Mouse (Mus musculus) urinary bladder, adult 2 months (tissue): ENCODE data around the gene Taf4. TPM values are rescaled to one million over a fixed set of nuclear protein-coding genes. Genes with fewer than 3 reads are reported as not detected.

Experiments used
- DNase-seq: peaks from one replicate; pipeline ENCODE4 v3.0.0; 2022; ENCODE audit warnings: low spot score
- polyA plus RNA-seq: library from polyadenylated mRNA; depleted of rRNA; stranded (reverse); fragments of >200 nt; gene quantifications from 2 replicates; pipeline ENCODE4 v1.2.3, GENCODE M21; 2012

Gene Taf4
- polyA plus RNA-seq, 1 experiment = 11.1 TPM

DNA sequence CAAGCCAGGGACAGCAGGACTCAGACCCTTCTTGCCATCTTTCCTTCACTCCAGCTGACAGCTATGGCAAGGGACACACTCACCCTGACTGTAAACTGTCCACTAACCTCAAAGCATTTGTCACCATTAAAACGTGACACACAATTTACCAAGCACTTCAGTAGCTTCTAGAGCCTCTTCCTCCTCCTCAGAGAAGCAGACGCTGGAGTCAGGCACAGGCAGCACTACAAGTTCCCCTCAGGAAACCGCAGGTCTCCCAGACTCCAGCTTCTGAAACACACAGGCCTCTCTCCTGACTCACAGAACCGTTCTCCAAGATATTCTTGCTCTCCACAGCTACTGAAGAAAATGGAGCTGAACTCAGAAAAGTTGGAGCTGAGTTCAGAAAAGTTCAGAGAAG, 39.4 kb downstream of the Taf4 start:
- DNase-seq = no peak

DNA sequence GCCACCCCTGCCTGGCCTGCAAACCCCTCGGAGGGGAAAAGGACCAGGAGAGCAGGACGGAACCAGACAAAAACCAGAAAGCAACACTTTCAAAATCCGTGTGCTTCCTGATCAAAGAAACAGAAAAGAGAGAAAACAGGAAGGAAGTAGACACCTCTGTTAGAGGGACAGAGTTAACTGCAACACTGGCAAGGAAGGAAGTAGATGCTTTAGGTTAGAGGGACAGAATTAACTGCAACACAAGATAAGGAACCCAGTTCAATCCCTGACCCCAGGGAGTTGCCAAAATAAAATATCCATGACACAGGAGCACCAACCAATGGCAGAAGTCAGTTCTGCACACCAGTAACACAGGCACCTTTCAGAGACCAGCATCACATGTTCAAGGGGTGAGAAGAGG, 42.3 kb downstream of the Taf4 start:
- no peak for DNase-seq

DNA sequence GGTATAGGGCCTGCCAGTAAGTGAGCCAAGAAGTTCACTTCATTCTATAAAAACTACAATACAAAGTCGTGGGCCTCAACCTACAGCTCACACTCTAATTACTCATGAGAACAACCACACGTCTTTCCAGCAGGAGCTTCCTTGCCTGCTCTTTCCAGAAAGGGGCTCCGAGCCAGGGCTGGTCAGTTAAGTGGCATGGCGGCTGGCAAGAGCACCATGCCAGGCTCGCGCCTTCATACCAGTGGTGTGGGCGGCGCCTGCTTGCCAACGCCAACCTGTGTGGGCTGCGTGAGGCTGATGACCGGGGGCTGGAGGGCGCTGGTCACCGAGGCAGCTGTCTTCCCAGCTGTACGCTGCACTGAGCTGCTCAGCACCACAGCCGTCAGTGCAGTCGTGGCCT, 44.7 kb downstream of the Taf4 start:
- no peak for DNase-seq

DNA sequence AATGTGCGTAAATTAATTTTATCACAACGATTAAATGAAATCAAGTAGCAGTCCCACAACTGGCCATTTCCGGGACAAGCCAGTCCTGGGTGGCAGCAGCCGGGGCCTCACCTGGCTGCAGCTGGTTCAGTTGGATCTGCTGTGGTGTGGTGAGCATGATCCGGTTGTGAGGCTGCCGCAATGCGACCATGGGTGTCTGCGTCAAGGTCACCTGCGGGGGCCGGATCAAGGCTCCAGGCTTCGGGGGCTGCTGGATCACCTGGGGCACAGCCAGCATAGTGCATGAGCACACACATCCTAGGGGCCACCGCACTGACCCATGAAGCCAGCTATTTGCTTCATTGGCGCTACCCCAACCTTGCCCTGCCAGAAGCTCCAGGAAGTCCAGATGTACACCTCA, 47.3 kb downstream of the Taf4 start:
- no peak for DNase-seq

DNA sequence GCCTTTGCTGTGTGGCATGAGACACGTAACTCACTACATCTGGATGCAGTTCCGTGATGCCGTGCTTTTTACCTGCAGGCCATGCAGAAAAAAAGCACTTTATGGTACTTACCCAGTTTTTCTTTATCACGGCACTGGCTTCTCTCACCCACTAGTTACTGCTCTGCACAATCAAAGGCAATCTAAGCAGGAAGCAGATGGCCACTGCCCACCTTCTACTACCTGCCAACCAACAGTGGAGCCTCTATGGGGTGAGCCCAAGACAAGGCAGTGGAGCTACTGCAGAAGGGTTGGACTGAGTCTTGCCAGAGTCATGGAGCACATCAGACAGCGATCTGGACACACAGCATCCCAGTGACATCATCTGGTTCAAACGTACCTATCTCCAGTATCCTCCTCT, 52.4 kb downstream of the Taf4 start:
- no peak for DNase-seq

DNA sequence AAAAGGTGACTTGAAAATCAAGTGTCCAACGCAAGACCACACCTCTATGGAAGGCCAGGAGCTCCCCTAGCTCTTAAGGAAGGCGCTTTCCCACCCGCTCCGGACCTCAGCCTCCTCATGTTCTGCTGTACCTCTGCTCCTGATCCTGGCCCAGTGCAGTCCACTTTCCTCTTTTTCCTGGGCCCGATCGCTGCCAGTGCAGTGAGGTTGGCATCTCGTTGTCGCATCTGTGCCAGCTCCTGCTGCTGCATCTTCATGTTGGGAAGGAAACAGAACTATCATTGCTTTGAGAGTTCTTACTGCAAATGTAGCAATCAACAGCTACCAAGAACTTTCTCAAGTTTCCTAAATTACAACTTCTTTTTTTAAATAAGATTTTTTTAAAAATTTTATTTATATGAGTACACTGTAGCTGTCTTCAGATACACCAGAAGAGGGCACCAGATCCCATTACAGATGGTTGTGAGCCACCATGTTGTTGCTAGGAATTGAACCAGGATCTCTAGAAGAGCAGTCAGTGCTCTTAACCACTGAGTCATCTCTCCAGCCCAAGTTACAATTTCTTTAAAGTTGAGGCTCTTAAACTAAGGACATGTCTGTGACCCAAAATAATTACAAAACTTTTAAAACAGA, 55.3 kb downstream of the Taf4 start:
- DNase-seq = no peak

DNA sequence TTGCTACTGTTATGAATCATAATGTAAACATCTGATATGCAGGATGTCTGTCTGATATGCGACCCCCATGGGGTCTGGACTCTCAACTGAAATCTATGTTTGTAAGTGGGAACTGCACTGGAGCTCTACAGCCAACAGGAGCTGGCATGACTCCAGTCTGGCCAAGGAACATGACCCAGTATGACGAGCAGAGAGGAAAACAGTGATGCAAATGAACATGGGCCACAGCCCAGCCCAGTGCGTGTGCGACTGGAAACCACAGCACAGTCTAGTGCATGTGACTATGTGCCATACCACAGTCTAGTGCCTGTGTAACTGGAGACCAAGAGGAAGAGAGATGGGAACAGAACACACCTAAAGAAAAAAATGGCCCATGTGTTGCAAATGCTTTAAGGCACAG, 56.4 kb downstream of the Taf4 start:
- DNase-seq = no peak

DNA sequence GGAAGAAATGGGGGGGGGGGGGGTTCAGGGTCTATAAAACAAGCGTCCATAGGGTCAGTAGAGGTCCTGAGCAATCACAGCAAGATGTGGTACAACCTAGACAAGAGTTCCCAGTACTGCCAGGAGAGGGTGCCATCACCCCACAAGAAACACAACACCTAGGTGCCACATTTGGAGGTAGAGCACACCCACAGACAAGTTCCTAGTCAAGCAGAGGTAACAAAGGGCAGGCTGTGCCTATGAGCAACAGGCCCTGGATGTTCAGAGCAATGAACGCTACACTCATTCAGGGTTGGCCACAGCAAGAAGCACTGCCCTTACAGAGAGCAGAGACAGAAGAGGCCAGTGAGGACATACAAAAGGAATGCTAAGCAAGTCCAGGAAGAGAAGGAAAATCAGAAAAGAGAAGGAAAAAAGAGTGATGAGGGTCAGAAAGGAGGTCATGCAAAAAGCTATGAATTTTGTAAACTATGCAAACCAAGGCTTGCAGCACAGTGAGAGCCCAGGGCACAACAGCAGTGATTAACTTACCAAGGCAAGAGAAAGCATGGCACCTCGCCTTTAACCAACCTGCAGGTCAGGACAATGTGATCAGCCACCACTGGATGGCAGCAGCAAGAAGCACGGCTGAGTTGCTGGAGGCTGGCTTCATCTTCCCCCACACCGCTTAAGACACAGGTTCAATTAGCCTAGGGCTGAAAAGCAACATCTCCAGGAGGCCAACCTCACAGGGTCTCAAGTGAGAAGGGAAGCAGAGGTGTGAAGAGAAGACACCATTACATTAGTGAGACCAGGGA, 59.4 kb downstream of the Taf4 start:
- peak; percentile 50 for DNase-seq

DNA sequence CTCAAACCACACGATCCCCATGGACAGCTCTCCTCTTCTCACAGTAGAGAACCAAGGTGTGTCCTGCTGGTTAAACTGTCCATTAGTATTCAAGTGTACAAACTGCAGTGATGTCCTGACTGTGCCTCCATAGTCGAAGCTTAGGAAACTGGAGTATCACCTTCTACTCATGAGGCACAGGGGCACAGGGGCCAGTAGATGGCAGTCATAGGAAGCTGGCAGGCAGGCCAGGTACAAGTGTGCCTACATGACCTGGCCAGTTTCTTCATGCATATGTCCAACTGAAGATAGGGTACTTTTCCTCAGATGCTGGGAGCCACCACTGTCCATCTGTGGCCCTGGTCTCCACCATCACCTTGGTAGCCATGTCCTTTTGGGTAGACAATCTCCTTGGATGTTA, 62.2 kb downstream of the Taf4 start:
- no peak for DNase-seq

DNA sequence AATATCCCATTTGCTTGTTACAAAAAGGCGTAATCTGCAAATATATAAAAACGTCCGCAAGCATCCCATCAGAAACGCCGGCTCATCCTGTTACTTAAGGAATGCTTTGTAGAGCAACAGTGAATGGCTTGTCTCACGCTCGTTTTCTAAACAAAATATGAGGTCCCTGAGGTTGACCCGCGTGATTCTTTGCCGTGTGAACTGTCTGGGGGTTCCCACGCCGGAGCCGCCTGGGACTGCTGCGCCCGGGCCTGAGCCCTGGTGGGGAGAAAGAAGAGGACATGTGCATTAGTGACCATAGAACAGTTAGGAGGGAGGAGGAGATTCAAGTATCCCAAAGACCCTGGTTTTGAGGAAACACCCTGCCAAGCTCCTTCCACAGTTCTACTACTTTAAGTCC, 63.1 kb downstream of the Taf4 start:
- no peak for DNase-seq

DNA sequence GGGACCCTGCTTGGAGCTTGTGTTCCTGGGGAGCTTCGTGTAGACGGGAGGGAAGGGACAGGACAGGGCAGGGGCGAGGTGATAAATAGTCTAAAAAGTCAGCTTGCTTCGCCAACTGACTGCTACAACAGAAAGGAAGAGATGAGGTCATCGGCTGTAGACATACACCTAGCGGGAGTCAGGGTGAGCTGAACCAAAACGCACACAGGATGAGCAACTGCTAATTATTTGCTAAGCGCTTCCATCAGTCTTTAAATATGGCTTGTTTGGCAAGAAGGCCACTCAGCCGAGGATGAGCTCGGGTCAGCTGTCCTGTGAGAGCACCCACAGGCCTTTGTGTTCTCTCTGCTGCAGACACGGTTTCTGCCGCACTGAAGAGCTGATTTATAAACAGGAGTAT, 63.5 kb downstream of the Taf4 start:
- no peak for DNase-seq

DNA sequence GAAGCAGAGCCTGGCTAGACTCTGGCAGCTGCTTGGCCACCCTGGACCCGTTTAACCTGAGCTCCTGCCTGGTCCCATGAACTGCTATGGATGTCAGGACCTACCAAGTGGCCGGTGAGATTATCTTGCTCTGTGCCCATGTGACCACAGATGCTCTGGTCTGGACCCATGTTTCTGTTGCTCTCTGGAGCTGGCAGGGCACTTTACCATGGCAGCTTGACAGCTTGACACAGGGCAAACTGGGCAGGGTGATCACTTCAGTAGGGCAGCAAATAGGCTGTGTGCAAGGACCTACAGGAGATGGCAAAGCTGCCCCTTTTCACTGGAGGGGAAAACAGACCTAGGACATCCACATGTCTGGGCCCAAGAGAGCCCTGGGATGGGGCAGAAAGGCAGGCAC, 79.5 kb downstream of the Taf4 start:
- DNase-seq = no peak

DNA sequence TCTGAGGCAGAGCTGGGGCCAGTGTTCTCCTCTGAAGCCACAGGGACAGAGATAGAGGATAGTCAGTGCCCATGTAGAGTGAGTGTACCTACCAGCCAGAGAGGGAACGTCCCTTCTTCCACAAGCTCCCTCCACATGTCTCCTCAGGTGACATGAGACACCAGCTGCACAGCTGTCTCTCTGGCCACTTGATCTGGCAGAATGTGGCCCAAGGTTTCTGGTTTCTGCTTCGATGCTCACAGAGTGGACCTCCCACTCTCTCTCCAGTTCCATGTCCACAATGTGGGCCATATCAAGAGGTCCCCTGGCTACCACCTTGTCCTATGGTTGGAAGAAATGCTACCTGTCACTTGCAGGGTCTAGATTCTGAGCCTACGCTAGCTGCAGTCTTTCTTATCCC, 85.4 kb downstream of the Taf4 start:
- no peak for DNase-seq

DNA sequence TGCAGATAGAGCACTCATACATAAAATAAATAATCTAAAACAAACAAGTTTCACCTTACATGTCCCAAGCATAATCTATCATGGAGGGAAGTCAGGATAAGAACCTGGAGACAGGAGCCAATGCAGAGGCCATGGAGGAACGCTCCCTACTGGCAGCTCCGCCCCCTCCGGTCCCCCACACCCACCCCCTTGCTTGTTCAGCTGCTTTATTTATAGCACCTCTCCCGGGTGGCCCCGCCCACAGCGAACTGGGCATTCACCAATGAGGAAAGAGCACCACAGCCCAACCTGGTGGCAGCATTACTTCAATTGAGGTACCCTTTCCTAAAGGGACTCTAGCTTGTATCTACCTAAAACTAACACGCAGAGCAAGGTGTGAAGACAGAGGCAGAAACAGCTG, 91.9 kb downstream of the Taf4 start:
- DNase-seq = no peak

DNA sequence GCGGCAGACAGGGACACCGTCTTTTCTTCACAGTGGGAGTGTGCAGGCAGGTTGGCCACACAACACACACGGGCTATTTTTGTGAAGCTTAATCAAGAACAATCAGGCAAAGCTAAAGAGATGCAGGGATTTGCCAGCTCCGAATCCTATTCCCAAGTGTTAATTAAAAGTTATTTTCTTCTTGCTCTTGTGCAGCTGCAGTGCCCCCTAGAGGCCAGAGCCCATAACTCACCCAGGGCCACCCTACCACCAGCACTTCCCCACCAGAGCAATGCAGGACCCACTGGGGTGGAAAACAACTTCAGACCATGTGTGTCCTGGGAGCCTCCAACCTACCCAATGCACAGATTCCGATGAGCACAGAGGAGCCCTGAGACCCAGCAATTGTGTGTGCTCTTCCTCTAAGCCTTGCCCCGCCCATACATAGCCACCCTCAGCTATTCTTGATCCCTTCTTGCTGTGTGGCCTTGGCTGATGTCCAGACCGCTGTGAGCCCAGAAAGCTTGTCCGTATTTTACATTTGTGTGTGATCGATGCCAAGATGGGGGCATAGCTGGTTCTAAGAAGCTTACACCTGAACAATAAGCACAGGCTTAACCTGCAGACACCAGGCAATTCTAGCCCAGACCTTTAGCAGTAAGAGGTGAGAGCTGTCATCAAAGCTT, 98.8 kb downstream of the Taf4 start:
- DNase-seq = no peak

DNA sequence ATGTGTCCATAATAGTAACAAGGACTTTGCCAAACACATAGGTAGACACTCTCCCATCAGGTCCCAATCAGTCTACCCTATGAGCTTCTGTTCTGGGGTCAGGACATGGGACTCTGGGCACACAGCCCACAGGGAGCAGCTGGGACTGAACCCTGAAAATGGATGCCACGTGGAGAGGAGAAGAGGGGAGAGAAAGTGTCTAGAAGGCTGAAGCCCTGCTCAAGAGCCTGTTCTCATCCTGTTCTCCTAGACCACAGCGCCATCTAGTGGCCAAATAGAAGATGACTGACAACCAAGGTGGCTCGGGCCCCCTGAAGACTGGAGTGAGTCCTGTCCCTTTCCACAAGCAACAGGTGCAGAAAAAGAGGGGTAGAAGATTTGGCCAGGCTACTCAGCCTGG, 101.3 kb downstream of the Taf4 start:
- peak; percentile 32 for DNase-seq

DNA sequence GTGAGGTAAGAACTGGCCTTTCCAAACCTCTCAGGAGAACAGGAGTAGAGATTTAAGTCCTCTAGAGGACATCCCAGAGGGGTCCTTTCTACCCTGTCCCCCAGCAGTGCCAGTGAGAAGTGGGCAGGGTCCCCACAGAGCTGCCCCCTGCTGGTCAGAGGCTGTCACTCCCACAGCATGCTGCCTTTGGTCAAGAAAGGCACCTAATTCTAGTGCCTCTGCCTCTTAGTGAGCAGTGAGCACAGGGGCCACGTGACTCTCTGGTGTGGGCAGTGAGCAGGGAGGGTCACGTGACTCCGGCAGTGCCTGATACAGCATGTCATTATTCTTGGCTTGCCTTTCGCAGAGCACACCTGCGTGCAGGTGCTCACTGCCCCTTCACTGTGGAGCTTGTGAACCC, 103.1 kb downstream of the Taf4 start:
- DNase-seq = no peak

DNA sequence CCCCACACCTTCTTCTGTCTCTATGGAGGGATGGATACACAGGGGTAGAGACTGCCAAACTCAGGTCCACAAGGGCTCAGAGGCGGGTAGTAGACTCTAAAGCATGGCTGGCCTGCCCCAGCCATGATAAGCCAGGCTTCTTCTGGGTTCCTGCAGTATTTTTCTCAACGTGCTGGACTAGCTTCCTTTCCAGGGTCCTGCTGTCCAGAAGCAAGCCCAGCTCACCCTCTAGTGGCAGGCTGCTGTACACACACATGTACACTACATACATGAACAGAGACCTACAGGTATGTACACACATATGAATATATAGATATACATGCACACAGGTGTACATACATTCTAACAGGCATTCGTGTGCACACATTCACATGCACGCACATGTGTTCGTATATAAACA, 103.7 kb downstream of the Taf4 start:
- no peak for DNase-seq

DNA sequence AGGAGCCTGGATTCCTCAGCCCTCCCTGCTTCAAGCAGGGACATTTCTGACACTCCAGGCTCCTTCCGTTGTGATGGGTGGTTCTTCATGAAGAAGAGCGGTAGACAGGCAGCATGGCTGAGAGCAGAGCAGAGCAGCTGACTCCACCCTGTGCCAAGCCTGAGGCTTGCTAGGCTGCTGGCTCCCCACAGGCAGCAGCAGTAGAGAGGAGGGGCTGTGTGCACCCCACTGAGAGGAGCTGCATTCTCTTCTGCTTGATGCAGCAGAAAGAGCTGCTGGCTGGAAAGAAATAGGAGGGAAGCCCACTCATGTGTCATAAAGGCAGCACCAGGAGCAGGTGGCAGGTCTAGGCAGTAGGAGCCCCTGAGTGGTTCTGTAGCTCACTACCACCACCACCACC, 106.6 kb downstream of the Taf4 start:
- no peak for DNase-seq

DNA sequence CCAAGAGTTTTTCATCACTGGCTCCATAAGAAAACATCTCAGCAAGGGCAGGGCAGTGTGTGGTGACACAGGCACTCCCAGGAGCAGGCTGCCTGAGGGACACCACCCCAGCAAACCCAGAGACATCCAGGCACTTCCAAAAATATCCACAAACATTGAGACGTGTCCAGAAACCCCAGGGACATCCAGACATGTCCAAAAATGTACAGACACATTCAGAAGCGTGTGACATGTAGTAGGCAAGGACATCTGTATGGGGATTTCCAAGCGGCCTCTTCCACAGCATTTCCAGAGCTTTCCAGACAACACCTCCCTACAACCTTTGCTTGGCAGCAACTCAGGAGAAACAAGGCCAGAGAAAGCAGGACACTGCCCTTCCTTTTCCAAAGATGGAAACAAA, 108.8 kb downstream of the Taf4 start:
- no peak for DNase-seq

DNA sequence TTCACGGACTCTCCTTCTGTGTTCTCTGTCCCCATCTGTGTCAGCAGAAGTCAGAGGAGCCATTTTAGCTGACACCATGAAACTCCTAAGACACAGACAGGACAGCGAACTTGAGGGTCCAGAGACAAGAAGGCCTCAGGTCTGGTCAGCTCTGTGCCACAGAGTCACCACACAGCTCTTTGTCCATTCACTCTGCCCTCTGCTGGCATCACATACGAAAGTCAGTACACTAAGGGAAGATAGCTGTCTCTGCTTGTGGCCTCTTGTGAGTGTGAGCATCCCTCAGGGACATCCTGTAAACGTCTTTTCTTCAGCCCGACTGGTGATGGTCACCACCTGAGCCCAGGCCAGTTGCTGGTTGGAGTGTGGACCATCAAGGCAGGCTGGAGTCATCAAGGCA, 111.3 kb downstream of the Taf4 start:
- no peak for DNase-seq

DNA sequence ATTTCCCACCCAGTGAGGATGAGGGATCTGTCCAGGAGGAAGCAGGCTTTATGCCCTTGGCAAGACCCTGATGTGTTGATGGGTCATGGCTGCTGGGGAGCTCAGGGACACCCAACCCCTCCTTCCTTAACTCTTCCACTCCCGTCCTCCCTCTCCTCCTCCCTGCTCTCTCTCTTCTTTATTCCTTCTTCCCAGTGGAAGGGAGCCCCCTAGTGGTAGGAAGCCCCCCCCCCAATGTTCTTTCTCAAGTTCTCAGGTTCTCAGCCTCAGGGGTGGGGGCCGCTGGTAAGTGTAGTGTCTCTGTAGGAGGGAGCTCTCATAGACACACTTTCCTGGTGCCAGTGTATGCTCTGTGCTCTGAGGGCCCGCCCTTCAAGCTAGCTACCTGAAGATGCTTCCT, 113.2 kb downstream of the Taf4 start:
- no peak for DNase-seq

DNA sequence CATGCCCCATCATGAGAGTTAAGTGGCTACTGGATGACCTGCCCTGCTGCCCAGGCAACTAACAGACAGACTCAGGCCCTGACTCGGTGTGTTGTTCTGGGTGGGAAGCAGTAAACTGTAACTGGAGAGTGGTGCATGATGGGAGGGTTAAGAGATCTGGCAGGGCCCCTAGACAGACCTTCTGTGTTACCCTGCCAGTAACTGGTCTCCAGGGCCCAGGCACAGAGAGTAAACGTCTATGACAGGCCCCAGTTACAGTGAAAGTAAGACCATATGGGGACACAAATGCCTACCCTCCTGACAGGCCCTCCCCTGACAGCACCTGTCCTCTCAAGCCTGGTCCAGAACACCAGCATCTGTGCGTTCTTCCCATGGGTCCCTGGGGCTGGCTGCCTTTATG, 113.8 kb downstream of the Taf4 start:
- no peak for DNase-seq
